Mouse (Mus musculus): ENCODE measurements around the gene 6820408C15Rik. TPM values are rescaled to one million over a fixed set of nuclear protein-coding genes. Genes with fewer than 3 reads are reported as not detected.
A peak's percentile ranks its signal among the peaks of the same experiment; 100 is the strongest.

The 6820408C15Rik gene
- polyA plus RNA-seq, 1 experiment from 2014 or later = 0.76 TPM

DNA sequence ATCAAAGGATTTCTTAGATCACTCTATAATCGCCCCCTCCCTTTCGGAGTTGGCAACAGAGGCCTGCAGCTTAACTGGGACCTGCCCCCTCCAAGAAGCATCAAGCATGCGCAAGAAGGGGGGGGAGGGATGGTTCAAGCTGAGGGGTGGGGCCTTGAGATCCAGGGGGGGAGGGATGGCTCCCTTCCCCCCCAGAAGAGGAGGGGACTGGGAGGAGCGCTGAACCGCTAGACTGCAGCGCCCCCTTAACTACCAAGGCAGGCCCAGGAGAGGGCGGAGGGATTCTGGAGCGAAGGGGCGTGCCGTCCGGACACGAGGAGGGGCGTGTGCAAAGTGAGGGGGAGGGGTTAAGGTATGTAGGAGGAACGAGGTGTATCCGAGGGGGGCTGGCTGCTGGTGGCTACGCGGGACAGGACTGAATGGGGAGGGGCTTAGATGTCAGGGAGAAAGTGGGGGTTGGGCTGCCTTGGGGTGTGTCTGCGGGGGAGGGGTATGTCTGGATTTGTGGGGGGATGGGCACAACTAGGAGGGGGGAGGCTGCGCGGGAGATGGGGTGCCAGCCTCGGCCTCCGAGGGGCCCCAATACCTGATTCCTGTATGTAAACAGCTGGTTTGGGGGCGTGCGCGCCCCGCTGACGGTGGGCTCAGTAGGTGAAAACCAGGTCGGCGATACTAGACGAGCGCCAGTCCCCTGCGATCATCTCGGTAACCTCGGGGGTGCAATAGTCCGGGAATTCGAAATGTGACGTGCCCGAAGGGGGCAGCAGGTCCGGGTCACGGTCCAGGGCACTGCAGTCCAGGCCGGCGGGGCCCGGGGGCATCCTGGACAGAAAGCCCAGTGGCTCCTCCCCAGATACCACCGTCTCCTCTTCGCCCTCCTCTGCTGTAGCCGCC lies 19.0 kb upstream of the 6820408C15Rik start:
- peak; percentile 68 for TF ChIP-seq CTCF (IDR thresholded peaks at IDR 0.05; ENCODE audit: low read depth)
- peak overlapping the region; percentile 95 for H3K4me2 ChIP-seq (ENCODE audit: low read length)
- no peaks in the 10 kb centered on the region for H3K36me3 ChIP-seq (ENCODE audit: insufficient read depth, low read length)
- H3K4me1 ChIP-seq (replicated peaks; ENCODE audit: insufficient read depth, low read length) = peaks cover 15% of the 10 kb centered on the region; the same call in 1 of the 2 replicates
- H3K9ac ChIP-seq (ENCODE audit: low read depth, low read length) = peak overlapping the region; percentile 96
- DNase-seq (ENCODE audit: low spot score) = peak; percentile 99
- under 1% methylated on average over 41 of the region's 46 CpGs for WGBS
- H3K27me3 ChIP-seq (ENCODE audit: insufficient read depth, low read length) = no peaks in the 10 kb centered on the region
- peak; percentile 65 for ATAC-seq (replicated peaks; ENCODE audit: low FRiP score, low read depth)
- H3K9me3 ChIP-seq (replicated peaks; ENCODE audit: low read length) = no peaks in the 10 kb centered on the region
- peak overlapping the region; percentile 90 for H3K4me3 ChIP-seq (replicated peaks; ENCODE audit: low read depth, low read length)
- H3K27ac ChIP-seq = peak overlapping the region; percentile 99

DNA sequence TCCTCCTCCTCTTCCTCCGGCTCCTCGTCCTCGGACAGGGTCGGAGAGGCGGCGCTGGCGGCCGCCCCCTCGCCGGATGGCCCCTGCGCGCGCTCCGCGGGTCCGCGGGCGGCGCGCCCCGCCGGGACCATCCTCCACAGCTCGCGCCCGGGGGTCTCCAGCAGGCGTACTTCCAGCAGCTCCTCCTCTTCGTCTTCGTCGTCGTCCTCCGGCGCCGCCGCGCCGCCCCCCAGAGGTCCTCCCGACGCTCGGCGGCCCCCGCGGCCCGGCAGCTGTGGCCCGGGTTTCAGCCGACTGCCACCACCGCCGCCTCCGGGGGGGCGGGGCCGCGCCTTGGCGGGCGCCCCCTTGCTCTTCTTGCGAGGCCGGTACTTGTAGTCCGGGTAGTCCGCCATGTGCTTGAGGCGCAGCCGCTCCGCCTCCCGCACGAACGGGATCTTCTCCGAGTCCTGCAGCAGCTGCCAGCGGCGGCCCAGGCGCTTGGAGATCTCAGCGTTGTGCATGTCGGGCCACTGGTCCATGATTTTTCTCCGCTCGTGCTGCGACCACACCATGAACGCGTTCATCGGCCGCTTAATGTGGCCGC lies 18.3 kb upstream of the 6820408C15Rik start:
- no peaks in the 10 kb centered on the region for H3K36me3 ChIP-seq (ENCODE audit: insufficient read depth, low read length)
- peak overlapping the region; percentile 96 for H3K9ac ChIP-seq (ENCODE audit: low read depth, low read length)
- peaks cover 15% of the 10 kb centered on the region; the same call in 1 of the 2 replicates for H3K4me1 ChIP-seq (replicated peaks; ENCODE audit: insufficient read depth, low read length)
- peak overlapping the region; percentile 90 for H3K4me3 ChIP-seq (replicated peaks; ENCODE audit: low read depth, low read length)
- peak; percentile 24; the same call in 1 of the 2 replicates for TF ChIP-seq CTCF (IDR thresholded peaks at IDR 0.05; ENCODE audit: low read depth)
- no peaks in the 10 kb centered on the region for H3K9me3 ChIP-seq (replicated peaks; ENCODE audit: low read length)
- ATAC-seq (replicated peaks; ENCODE audit: low FRiP score, low read depth) = 0 out of 2 replicates have a peak, but pooled peaks have one; percentile 8
- H3K27me3 ChIP-seq (ENCODE audit: insufficient read depth, low read length) = no peaks in the 10 kb centered on the region
- H3K4me2 ChIP-seq (ENCODE audit: low read length) = peak overlapping the region; percentile 95
- WGBS = under 1% methylated on average over 72 of the region's 77 CpGs
- peak overlapping the region; percentile 99 for H3K27ac ChIP-seq
- DNase-seq (ENCODE audit: low spot score) = peak; percentile 86

DNA sequence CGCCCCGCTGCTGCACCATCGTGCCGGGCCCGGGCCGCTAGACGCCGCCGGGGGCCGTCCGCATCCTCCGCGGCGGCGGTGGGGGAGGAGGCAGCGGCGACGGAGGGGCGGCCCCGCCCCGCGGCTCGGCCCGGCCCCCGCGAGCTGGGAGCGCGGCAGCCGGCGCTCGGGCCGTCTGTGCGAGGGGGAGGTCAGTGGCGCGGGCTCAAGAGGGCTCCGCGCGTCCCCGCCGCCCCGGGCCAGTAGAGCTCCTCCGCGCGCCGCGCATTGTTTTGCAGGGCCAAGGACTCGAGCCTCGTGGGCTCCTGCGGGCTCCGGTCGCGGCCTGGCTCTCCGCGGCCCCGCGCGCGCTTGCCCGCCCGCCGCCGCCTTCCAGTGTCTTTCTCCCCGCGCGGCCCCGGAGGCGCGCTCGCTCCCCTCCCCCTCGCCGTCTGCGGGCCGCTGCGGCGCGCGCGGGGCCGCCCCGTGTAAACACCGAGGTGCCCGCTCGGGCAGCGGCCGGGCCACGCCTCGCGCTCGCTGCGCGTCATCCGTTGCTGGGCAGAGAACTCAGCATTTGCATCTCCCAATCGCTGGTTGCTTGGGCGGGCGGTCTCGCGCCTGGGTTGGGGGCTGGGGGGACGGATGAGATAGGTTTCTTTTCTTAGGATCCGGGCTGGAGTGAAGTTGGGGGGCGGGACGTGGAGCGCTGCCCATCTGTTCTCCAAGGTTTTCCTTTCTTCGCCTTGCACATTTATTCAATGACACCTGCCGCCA lies 17.5 kb upstream of the 6820408C15Rik start, which contains the start of gene Sox12:
Gene Sox12 (minus strand): TSS at position 384 of the 756 bp plus-strand sequence.
- 0% methylated on average over 43 of the region's 104 CpGs for WGBS
- Histone ChIP-seq H3K36me3 (ENCODE audit: insufficient read depth, low read length) (no peaks in the 10 kb centered on the region), H3K27ac (peak within 1 kb of the TSS; percentile 99), H3K4me2 (ENCODE audit: low read length) (peak within 1 kb of the TSS; percentile 95), H3K4me3 (replicated peaks; ENCODE audit: low read depth, low read length) (peak within 1 kb of the TSS; percentile 90), H3K4me1 (replicated peaks; ENCODE audit: insufficient read depth, low read length) (peaks cover 15% of the 10 kb centered on the region; the same call in 1 of the 2 replicates), H3K9ac (ENCODE audit: low read depth, low read length) (peak within 1 kb of the TSS; percentile 96), H3K27me3 (ENCODE audit: insufficient read depth, low read length) (no peaks in the 10 kb centered on the region), H3K9me3 (replicated peaks; ENCODE audit: low read length) (no peaks in the 10 kb centered on the region)
- ATAC-seq (replicated peaks; ENCODE audit: low FRiP score, low read depth) (peak; percentile 55), DNase-seq (ENCODE audit: low spot score) (peak; percentile 94)
- no peak for TF ChIP-seq CTCF (IDR thresholded peaks at IDR 0.05; ENCODE audit: low read depth)

DNA sequence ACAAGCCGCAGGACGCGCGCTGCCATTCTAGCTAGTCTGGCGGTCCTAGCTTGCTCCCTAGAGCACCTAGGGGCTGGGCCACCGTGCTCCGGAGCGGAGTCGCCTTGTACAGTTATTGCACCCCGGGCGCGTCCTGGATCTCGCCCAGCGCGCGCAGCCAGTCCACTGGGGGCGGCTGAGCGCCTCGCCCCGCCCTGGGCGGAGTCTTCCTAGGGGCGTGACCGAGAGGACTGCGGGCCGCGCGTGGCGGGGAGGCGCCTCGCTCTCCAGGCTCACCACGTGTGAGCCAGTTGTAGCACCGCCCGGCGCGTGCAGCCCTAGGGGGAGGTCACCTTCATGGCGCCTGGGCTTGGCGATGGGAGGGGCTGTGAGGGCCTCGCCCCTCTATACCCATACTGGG lies 16.7 kb upstream of the 6820408C15Rik start:
- H3K4me1 ChIP-seq (replicated peaks; ENCODE audit: insufficient read depth, low read length) = peaks cover 12% of the 10 kb centered on the region; the same call in 1 of the 2 replicates
- no peaks in the 10 kb centered on the region for H3K9me3 ChIP-seq (replicated peaks; ENCODE audit: low read length)
- ATAC-seq (replicated peaks; ENCODE audit: low FRiP score, low read depth) (peak; percentile 84), DNase-seq (ENCODE audit: low spot score) (peak; percentile 98)
- H3K4me3 ChIP-seq (replicated peaks; ENCODE audit: low read depth, low read length) = peak overlapping the region; percentile 90
- WGBS = under 1% methylated on average over 38 of the region's 38 CpGs
- peak overlapping the region; percentile 96 for H3K9ac ChIP-seq (ENCODE audit: low read depth, low read length)
- H3K4me2 ChIP-seq (ENCODE audit: low read length) = peak overlapping the region; percentile 95
- H3K27ac ChIP-seq = peak overlapping the region; percentile 99
- H3K27me3 ChIP-seq (ENCODE audit: insufficient read depth, low read length) = no peaks in the 10 kb centered on the region
- H3K36me3 ChIP-seq (ENCODE audit: insufficient read depth, low read length) = no peaks in the 10 kb centered on the region
- peak; percentile 24; the same call in 1 of the 2 replicates for TF ChIP-seq CTCF (IDR thresholded peaks at IDR 0.05; ENCODE audit: low read depth)

DNA sequence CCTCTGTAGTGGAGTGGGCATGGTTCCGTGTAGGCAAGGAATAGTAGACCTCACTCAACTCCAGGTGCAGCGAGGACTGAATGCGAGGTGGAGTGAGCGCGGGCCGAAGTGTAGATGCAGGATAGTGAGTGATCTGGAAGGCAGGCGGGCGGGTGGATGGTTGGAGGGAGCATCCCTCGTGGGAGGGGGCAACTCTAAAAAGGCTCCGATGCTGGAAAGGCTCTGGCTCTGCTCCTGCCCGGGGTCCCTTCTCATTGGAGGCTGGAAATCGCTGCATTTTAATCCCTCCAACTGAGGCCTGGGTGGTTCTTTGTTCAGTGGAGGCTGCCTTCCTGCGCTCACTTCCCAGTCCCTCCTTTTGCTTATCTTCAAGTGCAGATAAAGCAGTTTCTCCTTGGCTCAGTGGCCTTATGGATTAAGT lies 16.3 kb upstream of the 6820408C15Rik start:
- 1% methylated on average over 13 of the region's 13 CpGs for WGBS
- H3K36me3 ChIP-seq (ENCODE audit: insufficient read depth, low read length) = no peaks in the 10 kb centered on the region

More for the DNA sequence above, 16.3 kb upstream of the 6820408C15Rik start:
- Histone ChIP-seq H3K4me2 (ENCODE audit: low read length) (peak overlapping the region; percentile 95), H3K27ac (peak overlapping the region; percentile 99), H3K9ac (ENCODE audit: low read depth, low read length) (peak overlapping the region; percentile 58; the same call in 1 of the 2 replicates), H3K4me1 (replicated peaks; ENCODE audit: insufficient read depth, low read length) (peaks cover 11% of the 10 kb centered on the region; the same call in 1 of the 2 replicates), H3K9me3 (replicated peaks; ENCODE audit: low read length) (no peaks in the 10 kb centered on the region), H3K27me3 (ENCODE audit: insufficient read depth, low read length) (no peaks in the 10 kb centered on the region), H3K4me3 (replicated peaks; ENCODE audit: low read depth, low read length) (peak overlapping the region; percentile 90)
- TF ChIP-seq CTCF (IDR thresholded peaks at IDR 0.05; ENCODE audit: low read depth) = no peak
- ATAC-seq (replicated peaks; ENCODE audit: low FRiP score, low read depth) (no peak), DNase-seq (ENCODE audit: low spot score) (peak; percentile 70)
